Mouse (Mus musculus): Measurements from ENCODE around the gene P2rx2.

DNA sequence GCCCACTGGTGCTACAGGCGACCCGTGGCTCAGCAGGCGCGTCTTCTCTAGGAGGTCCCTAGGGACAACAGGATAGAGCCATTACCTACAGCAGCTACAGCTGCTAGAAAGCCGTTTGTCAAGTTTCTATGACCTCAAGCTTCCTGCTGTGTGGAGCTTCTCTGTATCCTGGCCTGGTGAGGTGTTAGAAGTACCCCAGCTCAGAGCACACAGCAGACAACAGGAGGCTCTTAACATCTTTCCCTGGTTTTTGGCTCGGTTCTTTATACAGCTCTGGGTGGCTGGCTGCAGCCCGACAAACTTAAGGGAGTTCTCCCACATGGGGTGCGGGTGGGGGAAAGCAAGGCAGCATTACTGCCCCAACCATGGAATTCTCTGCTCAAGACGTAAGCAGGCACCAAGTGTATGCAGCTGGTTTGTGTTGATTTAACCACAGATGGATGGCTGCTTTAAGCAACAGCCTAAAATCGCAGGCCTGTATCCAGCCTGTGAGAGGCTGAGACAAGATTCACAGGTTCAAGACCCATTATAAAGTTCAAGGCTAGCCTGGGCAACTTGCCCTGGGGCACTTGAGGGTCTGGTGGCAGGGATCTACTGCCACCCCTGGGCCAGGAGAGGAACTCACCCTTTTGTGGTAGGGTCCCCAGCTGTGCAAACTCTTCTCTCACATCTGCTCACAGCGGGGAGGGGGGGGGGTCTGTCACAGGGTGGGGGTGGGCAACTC is 21.0 kb upstream of the P2rx2 start:
- TF ChIP-seq CTCF (conservative IDR thresholded peaks at IDR 0.05; ENCODE audit: low read length) (no peak; the same call in 1 of the 2 replicates), POU5F1 (IDR thresholded peaks at IDR 0.05; ENCODE audit: borderline replicate concordance, low read length) (no peak), NANOG (IDR thresholded peaks at IDR 0.05; ENCODE audit: borderline replicate concordance, low read length) (no peak)
